Mouse (Mus musculus): ENCODE data around the gene Gm42372.

The Gm42372 gene

DNA sequence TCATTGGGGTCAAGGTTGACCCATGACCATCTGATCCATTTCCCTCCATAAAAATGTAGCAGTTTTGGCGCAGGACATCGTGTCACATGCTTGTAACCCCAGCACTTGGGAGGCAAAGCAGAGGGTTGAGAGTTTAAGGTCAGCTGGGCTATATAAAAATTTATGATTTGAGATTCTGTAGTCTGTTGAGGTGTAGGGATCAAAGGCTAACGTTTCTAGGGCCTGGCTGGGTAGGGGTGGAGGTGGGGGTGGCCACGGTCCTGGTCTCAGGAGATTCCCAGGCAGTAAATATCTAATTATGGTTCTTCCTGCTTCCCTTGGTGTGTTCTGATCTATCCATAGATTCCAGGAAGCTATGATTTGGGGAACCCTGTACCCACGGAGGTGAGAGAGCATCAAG is 21.2 kb upstream of the Gm42372 start:
- DNase-seq (ENCODE audit: low spot score): no peak

DNA sequence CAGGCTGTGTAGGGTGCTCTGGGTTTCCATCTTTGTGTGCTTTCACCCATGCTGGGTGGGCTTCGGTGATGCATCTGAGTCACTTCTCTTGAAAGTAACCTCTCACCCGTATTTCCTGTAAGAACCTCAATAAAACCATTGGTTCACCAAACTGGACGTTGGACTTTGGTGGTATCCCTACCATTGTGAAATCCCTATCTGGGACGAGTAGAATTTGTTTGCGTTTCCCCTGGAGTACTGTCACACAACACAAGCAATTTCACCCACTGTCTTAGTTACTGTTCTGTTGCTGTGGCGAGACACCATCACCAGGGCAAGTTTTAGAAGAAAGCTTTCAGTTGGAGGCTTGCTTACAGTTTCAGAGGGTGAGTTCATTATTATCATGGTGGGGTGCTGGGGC is 14.5 kb upstream of the Gm42372 start:
- DNase-seq (ENCODE audit: low spot score): no peak

DNA sequence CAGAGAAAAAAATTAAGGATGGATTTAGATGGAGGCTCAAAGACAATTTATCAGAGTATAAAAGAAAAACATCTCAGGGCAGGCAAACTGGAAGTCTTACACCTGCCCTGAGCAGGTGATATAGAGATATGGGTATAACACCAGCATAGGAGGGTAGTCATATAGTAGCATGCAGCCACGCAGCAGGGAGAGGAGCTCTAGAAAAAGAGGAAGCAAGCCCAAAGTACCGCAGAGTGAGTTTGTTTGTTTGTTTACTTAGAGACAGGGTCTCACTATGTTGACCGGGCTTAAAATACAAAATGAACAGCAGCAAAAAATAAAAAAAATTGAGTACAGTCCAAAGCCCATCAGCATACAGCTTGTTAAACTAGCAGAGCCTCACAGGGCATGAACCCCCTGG is 11.7 kb upstream of the Gm42372 start:
- no peak for DNase-seq (ENCODE audit: low spot score)

DNA sequence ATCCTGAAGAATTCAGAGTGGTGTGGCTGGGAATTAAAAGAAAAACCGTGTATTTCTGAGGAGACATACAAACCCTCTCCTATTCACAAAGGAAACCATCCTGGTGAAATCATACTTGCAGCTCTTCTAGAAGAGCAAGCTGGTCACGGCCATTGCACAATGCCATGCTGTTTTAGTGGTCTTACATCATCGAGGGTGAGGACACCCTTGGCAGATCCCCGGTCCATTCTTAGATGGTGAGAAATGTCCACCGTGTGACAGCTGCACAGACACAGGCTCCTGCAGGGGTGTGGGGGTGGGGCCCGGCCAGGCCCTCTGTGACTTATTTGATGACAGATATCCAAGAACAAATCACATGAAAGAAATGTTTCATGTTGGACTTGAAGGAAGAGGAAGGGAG is 8.9 kb upstream of the Gm42372 start:
- no peak for DNase-seq (ENCODE audit: low spot score)

DNA sequence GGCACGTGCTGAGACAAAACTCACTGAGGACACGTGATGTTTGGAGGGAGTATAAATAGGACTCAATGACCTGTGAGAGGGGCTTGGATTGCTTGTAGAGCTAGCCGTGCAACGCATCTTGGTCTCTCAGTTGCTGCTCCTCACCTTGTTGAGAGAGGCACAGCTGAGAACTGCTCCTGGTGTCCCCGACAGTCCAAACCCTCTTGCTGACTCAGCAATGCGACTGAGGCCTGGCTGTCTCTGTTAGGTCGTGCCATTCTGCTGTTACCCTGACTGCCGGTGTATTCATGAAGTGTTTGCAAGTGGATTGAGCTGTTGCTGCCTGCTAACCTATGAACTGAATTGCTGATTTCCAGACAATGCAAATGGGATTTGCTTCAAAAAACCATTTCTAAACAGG is 6.6 kb upstream of the Gm42372 start:
- no peak for DNase-seq (ENCODE audit: low spot score)

DNA sequence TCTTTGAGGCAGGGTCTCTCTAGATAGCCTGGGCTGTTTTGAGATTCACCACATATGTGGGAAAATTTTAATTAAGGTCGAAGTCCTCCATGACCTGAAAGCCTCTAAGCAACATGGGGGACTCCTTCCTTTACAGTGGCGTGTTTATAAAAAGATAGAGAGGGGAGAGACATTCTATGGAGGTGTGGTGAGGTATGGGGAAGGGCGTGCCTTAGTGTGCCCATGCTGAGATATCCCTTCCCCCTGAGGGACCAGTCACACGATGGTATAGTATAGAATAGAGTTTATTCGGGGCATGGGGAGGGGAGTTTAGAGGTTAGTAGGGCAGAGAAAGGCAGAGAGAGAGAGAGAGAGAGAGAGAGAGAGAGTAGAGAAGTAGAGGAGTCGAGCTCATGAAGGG is 4.7 kb upstream of the Gm42372 start:
- no peak for DNase-seq (ENCODE audit: low spot score)

DNA sequence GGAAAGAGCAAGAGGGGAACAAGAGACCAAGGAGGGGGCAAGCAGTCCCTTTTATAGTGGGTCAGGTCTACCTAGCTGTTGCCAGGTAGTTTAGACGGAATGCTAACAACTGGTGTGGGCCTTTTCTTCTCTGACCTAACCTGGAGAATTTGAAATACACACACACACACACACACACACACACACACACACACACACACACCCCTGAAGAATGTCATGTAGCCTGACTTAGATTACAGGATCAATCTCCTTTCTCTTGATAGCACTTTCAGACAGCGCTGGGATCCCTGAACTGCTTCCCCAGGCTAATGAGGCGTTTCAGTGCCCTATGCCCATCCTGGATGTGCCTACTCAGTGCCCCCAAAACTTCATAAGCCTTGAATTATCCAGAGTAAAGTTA is 4.3 kb upstream of the Gm42372 start:
- DNase-seq (ENCODE audit: low spot score): no peak

DNA sequence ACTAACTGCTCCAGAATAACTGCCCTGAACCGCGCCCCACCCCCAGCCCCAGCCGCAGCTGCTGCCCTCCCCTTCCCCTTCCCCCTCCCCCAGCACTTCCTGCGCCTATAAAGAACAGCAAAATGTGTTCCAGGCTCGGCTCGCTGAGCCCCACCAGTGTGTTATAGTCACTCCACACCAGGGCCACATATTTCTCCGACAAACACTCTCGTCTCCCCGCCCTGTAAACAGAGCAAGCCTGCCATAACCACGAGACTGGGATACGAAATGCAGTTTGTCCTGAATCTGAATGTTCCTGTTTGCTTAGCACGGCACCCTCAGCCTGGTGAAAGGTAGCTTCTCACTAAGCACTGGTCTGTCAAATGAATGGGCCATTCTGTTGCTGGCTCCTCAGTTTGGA is 2.5 kb upstream of the Gm42372 start:
- peak; percentile 49 for DNase-seq (ENCODE audit: low spot score)

DNA sequence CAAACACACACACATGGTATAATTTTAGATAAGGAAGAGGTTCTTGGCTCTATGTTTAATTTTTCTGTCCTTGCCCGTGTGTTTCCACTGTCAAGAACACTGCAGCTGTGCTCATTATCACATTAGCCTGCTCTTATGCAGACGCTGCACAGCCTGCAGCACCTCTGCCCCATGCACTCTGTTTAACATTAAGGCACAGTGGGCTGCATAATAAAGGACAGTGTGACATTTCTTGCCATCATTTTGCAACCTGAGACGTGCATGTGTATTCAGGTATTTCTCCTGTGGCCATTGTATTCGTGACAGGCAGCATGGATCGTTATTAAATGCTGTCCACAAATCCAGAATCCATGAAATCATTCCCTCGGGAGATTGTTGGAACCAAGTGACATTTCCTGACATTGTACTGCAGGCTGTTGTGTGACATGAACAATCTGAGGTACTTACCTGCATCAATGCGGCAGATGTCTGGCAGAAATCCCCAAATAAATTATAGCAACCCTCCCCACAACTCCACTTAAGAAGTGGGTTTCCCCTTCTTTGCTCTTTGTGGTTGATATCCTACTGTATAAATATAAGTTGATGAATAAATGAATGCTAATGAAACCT is 4.8 kb downstream of the Gm42372 start:
- no peak for DNase-seq (ENCODE audit: low spot score)

DNA sequence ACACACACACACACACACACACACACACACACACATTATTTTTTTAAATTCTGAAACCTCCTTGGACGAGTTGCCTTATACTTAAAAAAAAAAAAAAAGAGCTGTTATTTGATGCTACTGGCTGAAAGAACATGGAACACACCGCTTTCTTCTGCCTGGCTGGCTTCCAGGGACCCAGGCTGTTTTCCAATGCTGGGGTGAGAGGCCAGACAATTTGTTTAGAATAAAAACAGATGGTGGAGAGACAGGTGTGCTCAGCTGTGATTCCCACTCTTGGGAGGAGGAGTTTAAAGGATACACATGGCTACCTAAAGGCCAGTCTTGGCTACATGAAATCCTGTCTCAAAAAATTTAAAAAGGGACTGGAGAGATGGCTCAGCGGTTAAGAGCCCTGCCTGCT is 5.5 kb downstream of the Gm42372 start:
- peak; percentile 65 for DNase-seq (ENCODE audit: low spot score)

DNA sequence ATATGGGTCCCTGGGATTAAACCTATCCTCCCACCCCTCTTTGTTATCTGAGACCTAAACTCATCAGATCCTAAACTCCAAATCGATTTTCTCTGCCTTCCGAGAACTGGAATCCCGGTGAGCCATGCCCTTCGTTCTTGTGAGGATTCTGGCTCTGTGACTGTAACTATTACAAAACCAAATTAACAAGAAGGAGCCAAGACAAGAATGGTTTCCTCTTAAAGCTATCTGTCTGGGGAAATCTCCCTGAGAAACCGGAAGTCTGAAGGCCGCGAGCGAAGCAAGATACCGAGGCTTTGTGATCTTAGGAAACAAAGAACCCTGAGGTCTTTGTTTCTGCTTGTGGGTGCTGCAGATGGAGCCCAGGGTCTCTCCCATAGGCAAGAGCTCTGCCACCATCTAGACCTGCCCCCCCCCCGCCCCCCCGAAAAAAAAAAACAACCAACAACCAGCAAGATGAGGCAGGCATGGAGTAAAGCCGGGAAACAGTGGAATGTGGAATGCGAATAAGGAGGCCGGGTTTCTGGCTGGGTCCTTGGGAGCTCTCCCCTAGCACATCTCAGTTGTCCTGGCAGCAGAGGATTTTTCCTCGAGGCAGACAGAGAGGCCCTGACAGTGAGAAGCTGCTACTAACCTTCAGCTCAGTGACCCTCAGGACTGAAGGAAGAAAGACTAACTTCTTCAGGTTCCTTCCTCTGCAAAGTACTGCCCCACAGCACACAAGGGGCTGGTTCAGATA is 7.3 kb downstream of the Gm42372 start:
- DNase-seq (ENCODE audit: low spot score): no peak

DNA sequence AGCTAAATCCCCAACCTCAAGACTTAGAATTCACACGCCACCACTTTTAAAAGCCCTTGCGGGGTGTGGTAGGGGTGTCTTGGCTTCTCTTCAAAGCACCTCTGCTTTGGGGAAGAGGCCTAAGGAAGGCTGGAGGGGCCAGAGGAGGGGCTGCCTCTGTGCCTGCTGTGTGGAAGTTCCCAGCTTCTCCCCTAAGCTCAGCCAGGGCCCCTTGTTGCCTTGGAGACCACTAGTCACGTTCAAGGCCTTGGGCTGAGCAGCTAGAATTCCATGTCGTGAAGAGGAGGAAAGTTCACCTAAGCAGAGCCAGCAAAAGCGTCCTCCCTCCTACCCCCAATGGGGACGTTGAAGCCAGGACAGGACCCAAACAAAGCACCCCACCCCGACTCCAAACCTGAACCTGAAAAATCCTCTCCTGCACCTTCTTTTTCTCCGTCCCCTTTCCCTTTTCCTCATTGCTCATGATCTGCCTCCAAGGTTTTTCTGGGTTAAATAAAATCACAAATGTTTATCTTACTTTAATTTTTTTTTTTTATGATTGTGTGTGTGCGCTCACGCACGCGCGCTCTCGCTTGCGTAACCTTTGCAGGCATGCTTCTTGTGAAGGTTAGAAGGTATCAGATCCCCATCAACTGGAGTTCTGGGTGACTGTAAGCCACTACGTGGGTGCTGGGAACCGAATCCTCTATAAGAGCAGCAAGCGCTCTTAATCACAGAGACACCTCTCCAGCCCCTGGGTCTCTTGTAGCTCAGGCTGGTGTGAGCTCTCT is 9.0 kb downstream of the Gm42372 start:
- DNase-seq (ENCODE audit: low spot score): no peak

DNA sequence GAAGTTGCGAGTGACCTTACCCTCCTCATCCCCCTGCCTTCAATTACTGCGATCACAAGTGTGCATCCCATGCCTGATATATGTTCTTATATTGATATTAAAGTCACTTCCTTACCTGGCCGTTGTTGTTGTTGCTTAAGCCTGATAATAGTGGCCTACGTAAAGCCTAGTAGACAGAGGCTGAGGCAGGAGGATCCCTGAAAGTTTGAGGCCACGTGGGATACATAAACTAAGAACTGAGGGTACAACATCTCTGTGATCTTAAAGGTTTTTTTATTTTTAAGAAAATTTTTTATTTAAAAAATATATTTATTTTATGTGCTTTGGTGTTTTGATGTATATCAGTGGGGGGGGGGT is 9.5 kb downstream of the Gm42372 start, which contains the start of gene Ccdc8:
Gene Ccdc8 (plus strand): TSS at position 258 of the 357 bp plus-strand sequence.
- DNase-seq (ENCODE audit: low spot score): no peak

DNA sequence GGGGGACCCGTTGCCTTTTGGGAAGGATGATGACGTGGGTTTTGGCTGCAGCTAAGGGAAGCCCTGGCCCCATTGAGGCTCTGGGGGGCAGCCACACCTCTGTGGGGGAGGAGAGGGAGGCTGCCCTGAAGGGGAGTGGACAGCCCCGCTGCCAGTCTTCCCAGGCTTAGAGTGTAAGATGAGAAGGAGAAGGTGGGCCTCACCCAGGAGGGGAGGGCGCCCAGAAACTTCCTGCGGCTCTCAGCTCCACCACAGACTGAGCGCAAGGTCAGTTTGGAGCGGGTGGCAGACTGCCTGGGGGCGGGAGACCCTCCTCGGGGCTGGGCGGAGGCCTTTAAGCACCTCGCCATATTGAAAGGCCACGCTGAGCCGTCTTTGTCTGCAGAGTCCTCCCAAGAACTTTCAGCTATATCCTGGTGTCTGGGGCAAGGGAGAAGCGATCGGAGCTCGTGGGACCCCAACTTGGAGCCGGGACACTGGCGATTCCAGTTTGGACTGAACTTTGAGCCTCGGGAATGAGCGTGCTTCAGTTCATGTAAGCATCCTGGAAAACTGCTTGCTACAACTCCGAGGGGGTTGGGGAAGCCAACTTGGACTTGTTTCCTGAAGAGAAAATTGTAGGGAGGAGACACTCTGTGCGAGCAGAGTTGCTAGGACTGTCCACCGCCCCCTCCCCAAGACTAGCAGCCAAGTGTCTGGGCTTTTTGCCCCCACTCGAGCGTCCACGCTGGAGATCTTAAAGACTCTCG is 10.9 kb downstream of the Gm42372 start:
- DNase-seq (ENCODE audit: low spot score): peak; percentile 88

DNA sequence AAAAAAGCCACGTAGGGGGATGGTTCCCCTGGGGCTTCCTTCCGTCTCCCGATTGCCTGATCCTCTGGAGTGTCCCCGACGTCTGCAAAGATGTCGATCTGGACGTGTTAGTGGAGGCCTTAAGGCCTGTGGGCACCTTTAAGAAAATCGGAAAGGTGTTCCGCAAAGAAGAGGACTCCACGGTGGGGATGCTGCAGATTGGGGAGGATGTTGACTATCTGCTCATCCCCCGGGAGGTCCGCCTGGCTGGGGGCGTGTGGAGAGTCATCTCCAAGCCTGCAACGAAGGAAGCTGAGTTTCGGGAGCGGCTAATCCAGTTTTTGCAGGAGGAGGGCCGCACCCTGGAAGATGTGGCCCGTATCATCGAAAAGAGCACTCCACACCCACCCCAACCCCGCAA is 11.5 kb downstream of the Gm42372 start:
- no peak for DNase-seq (ENCODE audit: low spot score)

DNA sequence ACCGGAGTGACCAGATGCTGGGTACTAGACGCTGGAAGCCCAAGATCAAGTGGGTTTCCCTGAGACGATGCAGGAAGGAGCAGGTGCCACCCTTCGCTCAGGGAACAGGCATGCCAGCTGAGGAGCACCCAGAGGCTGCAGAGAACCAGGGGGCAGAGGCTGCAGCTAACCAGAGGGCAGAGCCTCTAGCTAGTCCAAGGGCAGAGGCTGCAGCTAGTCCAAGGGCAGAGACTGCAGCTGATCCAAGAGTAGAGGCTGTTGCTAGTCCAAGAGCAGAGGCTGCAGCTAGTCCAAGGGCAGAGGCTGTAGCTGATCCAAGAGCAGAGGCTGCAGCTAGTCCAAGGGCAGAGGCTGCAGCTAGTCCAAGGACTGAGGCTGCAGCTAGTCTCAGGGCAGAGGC is 12.5 kb downstream of the Gm42372 start:
- DNase-seq (ENCODE audit: low spot score): no peak

DNA sequence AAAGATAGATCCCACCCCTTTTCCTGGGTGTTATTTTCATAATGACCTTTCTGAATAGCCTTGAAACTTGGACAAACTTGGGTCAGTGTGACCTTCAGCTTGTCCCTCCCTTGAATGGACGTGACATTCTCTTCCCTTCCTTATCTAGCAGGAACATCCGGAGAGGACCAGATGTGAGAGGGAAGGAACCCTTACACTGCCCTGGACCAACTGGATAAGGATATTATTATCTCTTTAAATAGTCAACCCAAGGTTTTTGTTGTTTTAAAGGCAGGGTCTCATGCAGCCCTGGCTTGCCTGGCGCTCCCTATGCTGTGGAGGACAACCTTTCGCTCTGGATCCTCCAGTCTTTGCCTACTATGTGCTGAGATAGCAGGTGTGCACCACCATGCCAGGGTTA is 16.3 kb downstream of the Gm42372 start:
- no peak for DNase-seq (ENCODE audit: low spot score)

DNA sequence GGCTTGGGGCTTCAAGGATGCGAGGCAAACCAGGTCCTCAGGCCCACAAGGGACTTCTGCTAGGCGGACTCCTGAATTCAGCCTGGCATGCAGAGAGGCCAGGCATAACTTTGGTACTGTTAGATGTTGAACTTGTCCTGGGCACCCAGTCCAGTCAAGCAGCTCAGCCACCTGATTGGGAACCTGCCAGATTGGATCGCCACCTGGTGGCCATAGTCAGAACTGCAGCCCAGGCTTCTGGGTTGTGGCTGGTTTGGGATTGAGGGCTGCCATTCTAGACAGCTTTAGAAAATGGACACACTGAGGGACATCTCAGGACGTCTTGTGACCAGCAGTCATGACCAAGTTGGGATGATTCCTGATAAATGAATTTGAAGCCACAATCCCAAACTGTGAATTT is 16.8 kb downstream of the Gm42372 start:
- DNase-seq (ENCODE audit: low spot score): peak; percentile 85

DNA sequence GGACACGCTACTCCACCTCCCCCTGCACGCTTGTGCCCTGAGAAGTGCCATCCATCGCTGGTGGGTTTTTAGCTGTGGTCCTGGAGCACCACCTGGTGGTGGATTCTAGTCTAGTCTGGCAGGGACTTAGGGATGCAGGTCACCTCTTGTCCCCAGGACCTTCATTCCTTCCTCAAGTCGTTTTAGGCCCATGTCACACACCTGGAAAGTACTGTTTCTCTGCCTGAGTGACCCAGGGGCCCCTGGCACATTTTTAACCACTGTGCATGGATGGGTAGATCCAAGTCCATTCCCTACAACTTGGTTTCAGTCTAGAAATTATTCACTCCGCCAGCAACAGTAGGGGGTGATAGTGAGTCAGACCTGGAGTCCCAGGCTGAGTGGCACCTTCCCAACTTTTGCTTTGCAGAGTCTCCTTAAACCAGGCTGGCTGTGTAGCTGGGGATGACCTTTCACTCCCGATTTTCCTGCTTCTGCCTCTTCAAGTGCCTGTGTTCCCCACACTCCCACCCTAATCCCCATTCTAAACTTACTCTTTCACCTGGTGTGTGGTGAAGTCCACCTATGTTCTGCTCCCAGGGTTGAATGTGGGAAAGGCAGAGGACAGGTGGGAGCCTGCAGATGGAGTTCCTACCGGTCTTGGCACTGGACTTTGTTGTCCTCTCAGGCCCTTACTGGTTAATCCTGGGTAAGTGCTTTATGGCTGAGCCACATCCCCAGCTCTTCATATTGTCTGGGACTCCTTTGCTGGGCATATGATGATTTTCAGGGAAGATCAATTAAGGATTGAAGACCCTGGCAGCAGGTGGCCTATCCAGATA is 19.7 kb downstream of the Gm42372 start:
- peak; percentile 80 for DNase-seq (ENCODE audit: low spot score)

DNA sequence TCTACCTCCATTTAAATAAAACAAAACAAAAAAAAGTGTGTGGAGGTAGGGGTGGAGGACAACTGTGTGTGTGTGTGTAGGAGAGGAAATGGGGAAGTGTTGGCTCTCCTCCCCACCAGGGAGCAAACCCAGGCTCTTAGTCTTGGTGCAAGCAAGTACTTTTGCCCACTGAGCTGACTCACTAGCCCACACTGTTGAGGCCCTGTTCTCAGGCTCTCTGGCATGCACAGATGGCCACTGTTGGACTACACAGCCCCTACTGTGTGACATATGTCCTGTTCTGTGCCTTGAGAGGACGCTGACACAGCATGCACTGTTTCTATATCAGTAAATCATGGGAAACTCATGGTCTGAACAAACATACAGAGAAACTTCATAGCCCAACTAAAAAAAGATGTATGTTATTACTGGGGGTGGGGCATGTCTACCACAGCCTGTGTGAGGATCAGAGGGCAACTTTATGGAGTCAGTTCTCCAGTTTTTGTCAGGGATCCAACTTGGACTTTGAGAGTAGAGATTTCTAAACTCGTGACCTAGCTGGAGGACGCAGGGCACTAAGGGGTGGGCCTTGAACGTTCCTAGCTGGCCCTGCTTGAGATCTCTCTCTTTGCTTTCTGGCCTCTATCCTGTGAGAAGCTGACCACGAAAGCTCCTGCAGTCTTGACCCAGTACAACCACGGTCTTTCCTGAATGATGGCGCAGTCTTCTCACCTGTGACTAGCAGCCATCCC is 20.5 kb downstream of the Gm42372 start:
- DNase-seq (ENCODE audit: low spot score): no peak

DNA sequence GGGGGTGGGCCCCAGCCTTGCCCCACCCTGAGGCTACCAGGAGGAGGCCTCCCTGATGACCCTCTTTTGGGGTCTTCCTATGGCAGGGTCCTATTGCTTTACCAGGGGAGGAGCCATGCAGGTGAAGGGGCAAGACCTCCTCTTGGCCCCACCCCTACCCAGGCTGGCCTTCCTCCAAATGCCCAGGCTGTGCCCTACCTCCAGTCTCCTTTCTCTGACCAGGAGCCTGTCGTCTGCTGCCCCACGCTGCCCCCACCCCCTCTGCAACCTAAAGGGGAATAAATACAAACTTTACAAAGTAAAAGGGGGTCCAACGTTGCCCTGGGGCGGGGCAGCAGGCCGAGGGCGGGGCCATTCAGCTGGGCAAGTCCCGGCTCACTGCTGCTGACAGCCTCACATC is 21.8 kb downstream of the Gm42372 start:
- DNase-seq (ENCODE audit: low spot score): no peak
